Mouse (Mus musculus): ENCODE data around the gene Sema3g.

GRCm38 (mm10) chr14:31172781-31173455, 44.7 kb upstream of the Sema3g start:
- no peak for TF ChIP-seq GATA1 (IDR thresholded peaks at IDR 0.05; ENCODE audit: borderline replicate concordance, low read length)
- TF ChIP-seq FLI1 (IDR thresholded peaks at IDR 0.05; ENCODE audit: low read length): no peak

All from megakaryocyte, embryonic 14.5 days (primary cell).